Mouse (Mus musculus) stomach, embryonic 14.5 days (tissue): ENCODE data around the gene Aoah. TPM values are rescaled to one million over a fixed set of nuclear protein-coding genes. Genes with fewer than 3 reads are reported as not detected.

Experiments
- ATAC-seq: fragments of 200-750 bp; cut with Nextera tagmentation; 2 replicates; pipeline ENCODE4 v1.8.0; 2017; ENCODE audit warnings: low read depth, moderate TSS enrichment; ENCODE audit not compliant: insufficient number of reproducible peaks, insufficient read depth, low FRiP score
- H3K27ac ChIP-seq: fragments of 300-500 bp; sonication (generic); 2 replicates; pipeline ENCODE4 v1.5.1; 2014; ENCODE audit warnings: mild to moderate bottlenecking, low read length, moderate library complexity, mixed read lengths
- H3K27me3 ChIP-seq: fragments of 300-500 bp; sonication (generic); 2 replicates; pipeline ENCODE4 v1.6.1; 2014; ENCODE audit warnings: low read length, control low read depth, mixed read lengths; ENCODE audit not compliant: control insufficient read depth, insufficient read depth
- H3K36me3 ChIP-seq: fragments of 300-500 bp; sonication (generic); 2 replicates; pipeline ENCODE4 v1.6.1; 2014; ENCODE audit warnings: mild to moderate bottlenecking, control low read depth, low read length, moderate library complexity, mixed read lengths; ENCODE audit not compliant: control insufficient read depth, insufficient read depth
- H3K4me1 ChIP-seq: fragments of 300-500 bp; sonication (generic); 2 replicates; pipeline ENCODE4 v1.6.1; 2014; ENCODE audit warnings: low read length, control low read depth, mixed read lengths; ENCODE audit not compliant: control insufficient read depth, insufficient read depth
- H3K4me2 ChIP-seq: fragments of 300-500 bp; sonication (generic); replicated peaks from 2 replicates; pipeline ENCODE4 v1.6.1; 2014; ENCODE audit warnings: low read depth, low read length, control low read depth
- H3K4me3 ChIP-seq: fragments of 300-500 bp; sonication (generic); 2 replicates; pipeline ENCODE4 v1.5.1; 2014; ENCODE audit warnings: low read depth, low read length, control low read depth
- H3K9ac ChIP-seq: fragments of 300-500 bp; sonication (generic); replicated peaks from 2 replicates; pipeline ENCODE4 v1.6.1; 2014; ENCODE audit warnings: low read depth, mild to moderate bottlenecking, control low read depth, low read length, moderate library complexity, mixed read lengths
- H3K9me3 ChIP-seq: fragments of 300-500 bp; sonication (generic); 2 replicates; pipeline ENCODE4 v1.6.1; 2016; ENCODE audit warnings: low read depth, low read length, control low read depth; ENCODE audit not compliant: control insufficient read depth
- WGBS: fragments of 180-500 bp; shearing (Covaris S2); extraction: QIAGEN DNeasy Blood & Tissue Kit; methylation state at CpG from one replicate; pipeline ENCODE4 v1.1.7; 2014; 5-methylcytosine and 5-hydroxymethylcytosine counted together
- polyA plus RNA-seq: library from polyadenylated mRNA; unstranded; fragments of >200 nt; fragmentation: Nextera tagmentation; extraction: Ambion mirVana; gene quantifications from 2 replicates; pipeline ENCODE4 v1.2.1, GENCODE M21; 2014

The Aoah gene
- polyA plus RNA-seq, 1 experiment from 2014 or later = 1.8 TPM

DNA sequence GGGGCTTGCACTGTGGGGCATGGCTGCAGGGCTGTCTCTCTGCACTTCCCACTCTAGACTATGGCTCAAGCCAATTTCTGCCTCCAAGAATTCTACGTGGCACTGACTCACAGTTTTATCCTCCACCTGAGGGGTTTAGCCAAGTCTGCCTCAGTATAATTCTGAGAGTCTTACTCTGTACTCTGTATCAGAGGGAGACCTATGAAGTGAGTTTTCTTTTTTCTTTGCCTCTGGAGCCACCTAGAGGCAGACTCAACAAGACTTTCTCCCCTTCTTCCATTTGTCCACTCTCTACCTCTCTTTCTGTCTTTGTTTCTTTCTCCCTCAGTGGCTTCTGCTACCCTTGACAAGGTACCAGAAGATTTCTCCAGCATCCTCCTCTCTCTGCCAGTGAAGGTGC lies 256.2 kb downstream of the Aoah start:
- ATAC-seq = no peak
- Histone ChIP-seq H3K27me3 (no peaks in the 10 kb centered on the region), H3K9me3 (no peaks in the 10 kb centered on the region), H3K4me3 (no peak overlapping the region), H3K4me2 (no peak overlapping the region), H3K36me3 (no peaks in the 10 kb centered on the region), H3K4me1 (no peaks in the 10 kb centered on the region), H3K27ac (no peak overlapping the region), H3K9ac (no peak overlapping the region)
- 47% methylated on average over 1 of the region's 1 CpGs for WGBS

DNA sequence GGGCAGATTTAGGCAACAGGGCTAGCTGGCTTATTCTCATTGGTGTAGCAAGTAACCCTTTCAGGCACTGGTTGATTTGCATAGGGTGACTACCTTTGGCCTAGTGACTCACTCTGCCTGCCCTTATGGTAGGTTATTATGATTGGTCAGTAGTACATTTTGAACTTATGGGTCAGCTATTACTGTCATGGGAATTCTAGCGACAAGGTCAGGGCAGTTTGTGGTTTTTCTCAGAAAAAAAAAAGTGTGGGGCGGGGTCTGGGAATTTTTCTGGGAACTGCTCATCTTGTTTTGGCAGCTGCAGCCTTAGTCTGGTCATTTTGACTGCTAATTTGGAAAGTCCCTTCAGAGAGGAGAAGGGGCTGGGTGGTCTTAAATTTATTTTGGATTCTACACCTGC lies 272.1 kb downstream of the Aoah start:
- Histone ChIP-seq H3K36me3 (no peaks in the 10 kb centered on the region), H3K9me3 (no peaks in the 10 kb centered on the region), H3K27me3 (no peaks in the 10 kb centered on the region), H3K4me3 (no peak overlapping the region), H3K4me1 (no peaks in the 10 kb centered on the region), H3K9ac (no peak overlapping the region), H3K4me2 (no peak overlapping the region), H3K27ac (no peak overlapping the region)
- 74% methylated on average over 2 of the region's 2 CpGs for WGBS
- ATAC-seq = no peak

DNA sequence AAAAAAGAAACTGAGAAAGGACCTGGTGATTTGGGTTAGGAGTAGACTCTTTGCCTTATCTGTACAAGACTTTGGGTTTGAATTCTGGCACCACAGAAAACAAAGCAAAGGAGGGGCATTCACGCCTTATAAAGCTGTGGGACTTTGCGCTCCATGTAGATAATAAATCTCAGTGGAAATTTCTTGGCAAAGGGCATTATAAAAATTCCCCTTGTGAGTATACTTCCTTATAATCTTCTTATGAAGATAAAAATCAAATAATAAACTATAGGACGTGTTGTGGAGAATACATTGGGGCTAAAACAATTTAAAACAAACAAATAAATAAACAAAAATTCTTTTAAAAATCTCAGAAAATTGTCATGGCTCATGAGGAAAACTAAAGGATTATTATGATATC lies 280.9 kb downstream of the Aoah start, which contains the start of gene Olfr1370:
Olfr1370 (minus strand) TSS at position 101 of the 400 bp plus-strand sequence.
- 74% methylated on average over 3 of the region's 3 CpGs for WGBS
- no peaks in the 10 kb centered on the region for H3K27me3 ChIP-seq
- no peak within 1 kb of the TSS for H3K4me3 ChIP-seq
- H3K9ac ChIP-seq = no peak within 1 kb of the TSS
- H3K4me2 ChIP-seq = no peak within 1 kb of the TSS
- H3K27ac ChIP-seq = no peak within 1 kb of the TSS
- no peaks in the 10 kb centered on the region for H3K4me1 ChIP-seq
- H3K9me3 ChIP-seq = no peaks in the 10 kb centered on the region
- no peaks in the 10 kb centered on the region for H3K36me3 ChIP-seq
- ATAC-seq = no peak

DNA sequence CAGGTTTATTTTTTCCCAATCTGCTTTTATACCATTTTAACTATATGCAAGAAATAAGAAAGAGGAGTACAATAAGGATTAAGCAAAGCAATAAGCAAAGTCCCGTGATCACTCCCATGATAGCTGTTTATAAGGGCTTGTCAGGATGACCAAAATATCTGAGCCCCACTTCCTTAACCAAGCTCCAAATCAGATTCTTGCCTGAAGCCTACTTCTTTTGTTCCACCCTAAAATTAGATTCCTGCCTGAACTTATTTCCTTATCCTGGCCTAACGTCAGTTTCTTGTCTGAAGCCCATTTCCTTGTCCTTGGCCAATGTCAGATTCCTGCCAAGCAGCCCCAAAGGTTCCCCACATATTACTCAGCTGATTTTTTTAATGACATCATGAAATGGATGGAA lies 288.8 kb downstream of the Aoah start:
- no peaks in the 10 kb centered on the region for H3K9me3 ChIP-seq
- H3K27me3 ChIP-seq = no peaks in the 10 kb centered on the region
- WGBS = 74% methylated on average over 2 of the region's 2 CpGs
- H3K4me3 ChIP-seq = no peak overlapping the region
- H3K36me3 ChIP-seq = no peaks in the 10 kb centered on the region
- no peak overlapping the region for H3K9ac ChIP-seq
- no peak overlapping the region for H3K27ac ChIP-seq
- H3K4me2 ChIP-seq = no peak overlapping the region
- H3K4me1 ChIP-seq = no peaks in the 10 kb centered on the region
- ATAC-seq = no peak
